Mouse (Mus musculus) cerebellum, adult 9-10 months (tissue): ENCODE measurements around the gene Slc2a9.

Source experiments
- DNase-seq: peaks from one replicate; pipeline ENCODE4 v3.0.0; 2022

Slc2a9 gene

DNA sequence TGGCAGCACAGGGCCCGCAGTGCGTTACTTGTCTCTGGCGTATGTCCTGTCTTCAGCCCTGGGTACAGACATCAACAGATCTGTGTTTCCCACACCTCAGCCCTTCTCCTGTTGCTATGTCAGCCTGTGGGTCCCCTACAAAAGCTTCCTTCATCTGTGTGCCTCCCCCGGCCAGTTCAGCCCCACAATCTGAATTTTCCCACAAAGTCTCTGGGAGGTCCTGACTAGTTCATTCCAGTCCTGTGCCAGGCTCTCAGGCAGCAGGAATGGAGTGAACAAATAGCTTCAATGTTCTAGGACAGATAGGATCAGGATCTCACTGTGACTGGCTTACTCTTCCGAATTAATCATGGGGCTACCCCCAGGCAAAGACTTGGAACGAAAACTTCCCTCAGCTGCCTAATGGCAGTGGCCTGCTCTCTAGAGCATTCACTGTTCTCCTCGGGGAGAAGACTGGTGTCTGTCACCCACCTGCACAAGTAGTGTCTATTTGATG, 3.6 kb downstream of the Slc2a9 start:
- no peak for DNase-seq

- DNase-seq, result no peak
These were observed 4.5 kb downstream of the Slc2a9 start for GRCm38 (mm10) chr5:38498479-38498878.

DNA sequence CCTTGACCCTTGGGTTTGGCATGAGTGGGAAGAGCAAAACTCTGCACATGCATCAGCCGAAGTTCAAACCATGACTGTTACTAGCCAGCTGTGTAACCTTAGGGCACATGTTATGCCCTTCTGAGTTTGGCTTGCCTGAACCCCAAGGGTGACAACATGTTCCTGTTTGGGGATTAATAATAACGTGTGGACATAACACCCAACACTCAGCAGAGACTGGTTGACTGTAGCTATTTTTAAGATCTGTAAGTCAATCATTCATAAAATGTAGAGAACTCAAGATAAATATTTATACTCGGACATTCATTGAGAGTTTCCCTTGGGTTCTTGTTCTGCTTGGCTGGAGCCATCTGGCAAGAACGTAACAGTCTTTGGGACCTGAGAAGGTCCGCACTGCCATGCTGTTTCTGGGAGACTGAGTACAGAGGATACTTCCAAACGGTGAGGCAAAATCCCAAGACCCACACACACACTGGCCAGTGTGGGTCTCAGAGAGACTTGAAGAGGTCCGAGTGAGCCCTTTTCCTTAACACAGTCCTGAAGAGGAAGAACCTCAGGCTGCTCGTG, 6.4 kb downstream of the Slc2a9 start:
- DNase-seq, result no peak

DNA sequence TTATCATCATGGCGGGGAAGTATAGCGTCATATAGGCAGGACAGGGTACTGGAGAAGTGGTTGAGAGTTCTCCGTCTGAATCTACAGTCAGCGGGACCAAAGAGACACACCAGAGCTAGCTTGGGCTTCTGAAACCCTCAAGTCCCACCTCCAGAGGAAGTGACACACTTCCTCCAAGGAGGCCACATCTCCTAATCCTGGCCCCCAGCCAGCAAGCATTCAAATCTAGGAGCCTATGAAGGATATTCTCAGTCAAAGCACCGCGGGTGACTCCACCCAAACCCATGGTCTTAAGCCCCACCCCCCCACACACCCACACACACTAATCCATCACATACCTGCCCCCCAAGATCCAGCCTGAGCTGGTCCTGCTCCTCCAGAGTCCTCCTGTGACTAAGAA, 9.1 kb downstream of the Slc2a9 start:
- no peak for DNase-seq

- DNase-seq, result no peak
These were observed 11.2 kb downstream of the Slc2a9 start for GRCm38 (mm10) chr5:38491763-38492162.

DNA sequence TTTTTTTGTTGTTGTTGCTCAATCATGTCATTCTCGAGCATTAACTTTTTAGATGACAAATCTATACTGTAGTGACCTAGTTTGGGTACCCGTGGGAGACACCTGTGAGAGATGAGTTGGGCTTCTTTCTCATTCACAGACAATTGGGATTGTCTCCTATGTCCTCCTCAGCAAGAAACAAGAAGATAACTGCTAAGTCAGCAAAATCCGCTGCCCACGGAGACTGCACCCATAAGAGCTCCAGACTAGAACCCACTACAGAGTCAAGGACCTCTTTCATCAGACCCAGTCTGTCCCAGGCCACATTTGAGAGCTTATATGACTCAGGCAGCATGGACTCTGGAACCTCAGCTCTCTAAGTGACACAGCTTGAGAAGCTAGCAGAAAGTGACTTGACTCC, 13.2 kb downstream of the Slc2a9 start:
- no peak for DNase-seq

GRCm38 (mm10) chr5:38488673-38489615, 14.0 kb downstream of the Slc2a9 start:
- DNase-seq, result no peak

GRCm38 (mm10) chr5:38488026-38488425, 14.9 kb downstream of the Slc2a9 start:
- DNase-seq, result no peak

DNA sequence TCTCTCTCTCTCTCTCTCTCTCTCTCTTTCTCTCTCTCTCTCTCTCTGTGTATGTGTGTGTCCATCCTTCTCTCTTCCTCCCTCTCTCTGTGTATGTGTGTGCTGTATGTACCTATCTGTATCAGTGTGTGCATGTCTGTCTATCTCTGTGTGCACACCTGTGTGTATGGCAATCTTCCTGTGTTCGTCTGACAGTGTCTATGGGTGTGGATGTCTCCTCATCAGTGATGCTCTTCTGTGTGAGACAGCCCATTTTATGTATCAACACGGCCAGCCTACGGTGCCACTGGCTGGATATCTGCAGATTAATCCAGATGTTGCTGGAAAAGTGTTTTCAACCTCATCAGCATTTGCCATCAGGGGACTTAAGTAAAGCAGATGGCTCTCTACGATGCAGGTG, 15.7 kb downstream of the Slc2a9 start:
- DNase-seq, result no peak

GRCm38 (mm10) chr5:38485946-38486345, 17.0 kb downstream of the Slc2a9 start:
- no peak for DNase-seq

GRCm38 (mm10) chr5:38483518-38484110, 19.3 kb downstream of the Slc2a9 start:
- no peak for DNase-seq

DNA sequence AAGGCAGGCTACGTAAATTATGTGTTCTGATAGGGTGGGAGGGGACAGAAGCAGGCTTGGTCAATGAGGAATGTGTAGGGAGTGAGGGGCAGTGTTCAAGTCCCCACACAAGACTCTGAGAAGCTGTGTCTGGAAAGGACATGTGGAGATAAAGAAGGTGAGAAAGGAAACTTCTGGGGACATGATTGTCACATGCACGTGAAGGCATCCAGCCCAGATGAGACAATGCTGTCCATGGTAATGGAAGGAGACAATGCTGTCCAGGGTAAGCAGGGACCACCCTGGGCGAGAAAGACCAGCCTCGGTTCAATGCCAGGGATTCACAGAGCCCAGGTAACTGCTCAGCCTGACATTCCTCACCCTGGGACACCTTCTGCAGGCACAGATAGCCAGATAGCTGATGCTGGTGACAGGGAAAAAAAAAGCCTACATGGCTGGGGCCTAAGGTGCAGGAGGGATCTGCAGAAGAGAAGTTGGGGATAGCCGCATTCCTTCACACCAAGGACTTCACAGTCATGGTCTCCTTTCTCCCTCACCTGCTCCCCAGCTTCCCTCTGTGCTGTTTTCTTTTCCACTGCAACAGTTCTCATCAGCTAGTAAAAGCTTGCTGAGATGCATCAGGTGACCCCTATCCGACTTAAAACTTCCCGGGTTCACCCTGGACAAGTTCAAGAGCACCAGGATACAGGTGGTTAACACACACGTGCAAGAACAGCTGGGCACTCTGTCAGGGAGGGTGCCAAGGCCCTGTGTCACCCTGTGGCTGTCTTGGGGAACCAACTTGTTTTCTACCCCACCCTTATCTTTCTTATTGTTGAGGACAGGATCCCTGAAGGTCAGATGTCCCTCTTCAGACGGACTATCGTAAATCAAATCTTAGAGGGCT, 21.9 kb downstream of the Slc2a9 start:
- peak; percentile 26 for DNase-seq

DNA sequence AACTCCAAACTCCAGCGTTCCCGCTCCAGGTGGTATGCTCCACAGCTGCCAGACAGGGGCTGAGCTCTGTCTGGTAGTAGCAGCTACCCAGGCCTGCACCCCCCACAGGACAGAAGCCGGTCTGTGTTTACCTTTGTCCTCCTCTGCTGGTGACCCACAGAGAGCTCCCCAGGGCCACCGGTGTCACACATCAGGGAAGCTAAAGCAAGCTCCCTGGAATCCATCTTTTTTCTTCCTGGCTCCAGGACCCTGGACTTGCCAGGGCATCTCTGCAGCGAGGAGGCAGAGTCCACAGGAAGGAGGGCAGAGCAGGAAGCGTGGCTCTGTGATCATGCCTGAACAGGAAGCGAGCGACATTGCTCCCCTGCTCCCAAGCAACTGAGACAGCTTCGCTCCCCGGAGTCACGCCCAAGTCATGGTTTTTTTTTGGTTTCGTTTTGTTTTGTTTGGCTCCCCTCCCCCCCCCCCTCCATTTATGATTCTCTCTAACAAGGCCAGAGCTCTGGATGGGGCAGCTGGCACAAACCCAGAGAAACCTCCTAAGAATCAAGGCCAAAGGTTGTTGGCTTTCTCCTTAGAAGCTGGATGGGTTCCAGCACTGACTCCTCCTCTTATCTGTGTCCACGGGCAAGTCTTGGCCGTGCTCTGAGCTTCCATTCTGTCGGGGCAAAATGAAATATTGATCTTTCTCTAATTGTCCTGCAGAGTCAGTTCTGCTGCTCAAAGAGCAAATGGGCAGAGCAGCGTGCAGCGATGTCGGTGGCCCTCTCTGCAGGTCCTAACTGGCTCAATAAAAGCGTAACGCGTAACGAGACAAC, 22.8 kb downstream of the Slc2a9 start:
- peak; percentile 71 for DNase-seq

GRCm38 (mm10) chr5:38479545-38479907, 23.4 kb downstream of the Slc2a9 start:
- peak; percentile 27 for DNase-seq

DNA sequence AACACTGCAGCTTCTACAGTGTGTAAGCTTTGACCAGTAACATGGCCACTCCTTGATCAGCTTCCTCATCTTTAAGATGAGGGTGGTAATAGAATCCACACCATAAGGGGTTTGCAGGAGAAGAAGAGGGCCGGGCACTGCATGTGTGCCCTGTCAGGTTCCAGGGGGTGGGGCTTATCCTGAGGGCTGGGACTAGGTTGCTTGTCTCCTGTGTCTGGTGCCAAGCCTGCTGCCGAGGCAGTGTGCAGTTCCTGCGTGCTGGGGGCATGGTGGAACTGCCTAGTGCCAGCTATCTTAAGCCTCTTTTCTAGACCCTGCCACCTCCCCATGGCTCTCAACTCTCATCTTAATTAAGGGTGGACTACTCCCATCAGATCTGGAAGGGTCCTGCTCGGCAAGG, 23.9 kb downstream of the Slc2a9 start:
- DNase-seq, result peak; percentile 81

- peak; percentile 86 for DNase-seq
These were observed 25.1 kb downstream of the Slc2a9 start for GRCm38 (mm10) chr5:38477731-38478445.

- peak; percentile 84 for DNase-seq
These were observed 25.9 kb downstream of the Slc2a9 start for GRCm38 (mm10) chr5:38476861-38477565.

GRCm38 (mm10) chr5:38470881-38471280, 32.1 kb downstream of the Slc2a9 start:
- no peak for DNase-seq

- DNase-seq, result peak; percentile 83
These were observed 32.9 kb downstream of the Slc2a9 start for GRCm38 (mm10) chr5:38469891-38470578.

DNA sequence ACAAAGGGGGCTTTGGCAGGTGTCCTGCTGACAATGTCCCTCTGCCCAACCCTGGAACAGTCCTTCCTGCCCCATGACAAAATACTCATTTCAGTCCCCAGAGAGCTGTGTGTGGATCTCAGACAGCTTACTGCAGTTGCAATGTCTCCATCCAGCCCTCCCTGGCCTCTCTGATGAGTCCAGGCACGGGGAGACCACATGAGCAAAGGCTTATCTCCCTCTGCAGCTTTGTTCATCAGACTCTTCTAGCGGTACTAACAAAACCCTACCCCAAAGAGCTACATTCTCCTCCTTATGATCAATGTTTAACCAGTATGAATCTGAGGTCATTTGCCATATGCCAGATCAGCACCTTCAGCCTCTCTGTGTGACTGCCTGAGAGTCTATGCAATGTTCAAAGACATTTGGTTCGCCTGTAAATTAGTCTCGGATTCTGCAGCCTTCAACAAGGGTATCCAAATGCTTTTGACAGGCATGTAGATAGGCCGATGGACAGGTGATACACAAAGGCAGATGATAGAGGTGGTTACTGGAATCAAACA, 36.3 kb downstream of the Slc2a9 start:
- no peak for DNase-seq
